Mouse (Mus musculus) heart, postnatal 14 days (tissue): Measurements from ENCODE around the gene Ccpg1. TPM values are rescaled to one million over a fixed set of nuclear protein-coding genes. Genes with fewer than 3 reads are reported as not detected.

Source experiments
- DNase-seq, 2 experiments: peaks; one replicate each; pipeline ENCODE4 v3.0.0; 2021 to 2022
- intact Hi-C: fragments of 180-260 bp; cut with DNase I; formaldehyde crosslinking; loops from one replicate; pipeline ENCODE4 v1.15.1; 2025
- total RNA-seq, 2 experiments: library from RNA; stranded (reverse); gene quantifications; 2 replicates each; pipeline ENCODE4 v1.2.3; 2021

Ccpg1 gene
- total RNA-seq, 2 experiments from 2014 or later, result 61.8 to 71.3 TPM

DNA sequence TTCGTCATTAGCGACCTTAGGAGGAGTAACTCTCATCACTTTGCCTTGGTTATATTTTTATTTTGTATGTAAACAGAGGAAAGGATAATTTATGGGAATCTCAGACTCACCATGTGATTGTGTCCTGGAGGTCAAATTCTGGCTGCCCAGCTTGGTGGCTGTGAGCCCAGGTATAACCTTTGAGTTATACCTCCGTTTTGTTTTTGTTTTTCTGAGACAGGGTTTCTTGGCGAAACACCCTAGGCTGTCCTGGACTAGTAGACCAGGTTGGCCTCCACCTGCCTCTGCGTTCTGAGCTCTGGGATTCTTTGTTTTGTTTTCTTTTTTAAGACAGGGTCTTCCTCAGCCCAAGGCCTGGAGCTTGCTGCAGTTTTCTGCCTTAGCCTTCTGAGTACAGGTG is 3.5 kb downstream of the Ccpg1 start:
- intact Hi-C loops, result no loop called here
- DNase-seq, result no peak

DNA sequence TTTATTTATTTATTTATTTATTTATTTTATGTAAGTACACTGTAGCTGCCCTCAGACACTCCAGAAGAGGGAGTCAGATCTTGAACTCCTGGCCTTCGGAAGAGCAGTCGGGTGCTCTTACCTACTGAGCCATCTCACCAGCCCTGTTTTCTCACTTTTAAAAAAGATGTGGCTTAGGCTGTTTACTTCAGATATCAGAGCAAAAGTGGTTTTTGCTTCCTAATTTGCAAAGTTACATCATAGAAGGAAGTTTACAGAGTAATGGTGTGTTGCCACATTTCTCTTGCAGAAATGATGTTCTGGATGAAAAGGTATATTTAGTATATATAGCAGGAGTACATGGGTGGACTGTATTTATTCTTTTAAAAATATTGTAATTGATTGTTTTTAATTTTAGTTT is 6.2 kb downstream of the Ccpg1 start:
- intact Hi-C loops, result no loop called here
- no peak for DNase-seq

DNA sequence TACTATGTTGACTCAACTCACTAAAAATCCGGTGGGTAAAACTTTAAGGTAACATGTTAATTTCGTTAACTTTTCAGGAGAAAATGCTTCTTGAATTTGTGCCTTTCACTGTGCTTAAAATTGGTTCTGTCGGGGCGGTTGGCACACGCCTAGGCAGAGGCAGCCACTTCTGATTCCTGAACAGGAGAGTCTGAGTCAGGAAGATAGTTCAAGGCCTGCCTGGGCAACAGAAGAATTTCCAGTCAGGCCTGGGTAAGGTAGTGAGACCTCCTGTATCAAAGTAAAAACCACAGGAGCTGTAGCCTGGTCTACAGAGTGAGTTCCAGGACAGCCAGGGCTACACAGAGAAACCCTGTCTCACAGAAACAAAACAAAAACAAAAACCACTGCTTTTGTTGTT is 7.3 kb downstream of the Ccpg1 start:
- intact Hi-C loops, result no loop called here
- DNase-seq, result no peak

DNA sequence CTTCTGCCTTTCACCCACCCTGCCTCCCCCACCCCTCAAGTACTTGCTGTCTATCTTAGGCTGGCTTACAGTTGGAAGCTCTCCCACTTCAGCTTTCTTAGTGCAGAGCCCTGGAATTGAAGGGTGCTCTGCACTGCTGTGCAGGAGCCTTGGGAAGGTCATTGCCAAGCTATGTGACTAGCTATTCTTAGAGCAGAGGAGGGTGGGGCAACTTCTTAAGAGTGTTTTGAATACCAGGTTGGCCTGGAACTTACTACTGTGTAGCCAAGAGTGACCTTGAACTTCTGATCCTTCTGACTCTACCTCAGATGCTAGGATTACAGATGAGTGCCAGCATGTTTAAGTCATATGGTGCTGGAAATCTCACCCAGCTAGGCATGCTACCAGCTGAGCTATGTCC is 10.9 kb downstream of the Ccpg1 start:
- no peak for DNase-seq
- intact Hi-C loops, result no loop called here

DNA sequence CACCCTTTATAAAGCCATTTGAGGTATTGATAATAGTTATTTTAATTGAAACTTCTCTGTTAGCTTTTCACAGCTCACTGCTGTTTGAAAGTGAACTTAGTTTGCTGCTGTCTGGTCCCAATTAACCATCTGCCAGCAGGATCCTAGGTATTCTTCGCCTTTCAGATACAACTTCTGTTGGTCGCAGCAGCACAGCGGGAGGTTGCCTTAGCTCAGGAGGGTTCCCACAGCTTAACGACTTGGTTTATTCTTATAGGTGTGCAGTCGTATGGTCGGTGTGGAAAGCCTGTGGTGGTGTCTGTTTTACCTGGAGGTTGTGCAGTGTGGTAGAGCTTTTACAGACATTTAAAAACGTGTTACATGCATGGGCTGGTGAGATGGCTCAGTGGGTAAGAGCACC is 11.6 kb downstream of the Ccpg1 start:
- DNase-seq, result no peak
- intact Hi-C loops, result no loop called here

DNA sequence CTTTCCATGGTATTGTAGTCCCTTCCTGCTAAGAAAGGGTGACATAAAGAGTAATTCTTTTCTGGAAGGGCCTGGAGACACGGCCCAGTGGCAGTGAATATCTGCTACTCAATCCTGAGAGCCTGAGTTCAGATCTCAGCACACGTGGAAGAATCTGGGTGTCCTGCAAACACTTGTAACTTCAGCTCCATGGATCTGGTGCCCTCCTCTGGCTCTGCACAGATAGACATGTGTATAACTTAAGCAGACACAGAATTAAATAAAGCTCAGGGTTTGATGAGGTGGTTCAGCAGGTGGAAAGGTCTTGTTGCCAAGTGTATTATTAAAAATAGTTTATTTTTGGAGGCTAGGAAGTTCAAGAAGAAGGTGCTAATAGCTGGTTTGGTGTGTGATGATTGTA is 15.3 kb downstream of the Ccpg1 start:
- intact Hi-C loops, result no loop called here
- DNase-seq, result no peak

DNA sequence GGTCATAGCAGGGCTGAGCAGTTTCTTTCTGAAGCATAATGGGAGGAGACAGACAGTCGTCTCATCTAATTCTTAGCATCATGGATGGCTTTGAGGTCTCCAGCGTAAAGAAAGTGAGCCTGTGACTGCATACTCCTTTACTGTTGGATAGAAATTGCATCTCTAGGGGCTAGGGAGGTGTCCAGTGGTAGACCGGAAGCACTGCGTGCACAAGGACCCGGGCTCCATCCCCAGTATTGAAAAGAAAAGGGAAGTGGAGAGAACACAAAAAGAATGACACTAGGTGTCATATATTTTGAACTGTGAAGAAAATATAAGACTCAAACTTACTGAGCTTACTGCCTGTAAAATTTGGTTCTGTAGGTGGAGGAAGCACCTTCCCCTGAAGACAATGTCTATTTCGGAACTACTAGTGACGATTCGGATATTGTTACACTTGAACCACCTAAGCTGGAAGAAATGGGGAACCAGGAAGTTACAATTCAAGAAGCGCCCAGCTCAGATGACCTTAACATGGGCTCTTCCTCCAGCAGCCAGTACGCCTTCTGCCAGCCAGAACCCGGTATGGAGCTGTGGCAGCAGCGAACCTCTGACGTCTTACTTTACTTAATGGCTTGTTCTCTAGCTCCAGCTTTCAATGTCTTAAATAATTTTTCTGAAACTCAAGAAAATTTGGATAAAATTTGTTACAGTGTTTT is 16.2 kb downstream of the Ccpg1 start:
- intact Hi-C loops, result no loop called here
- no peak for DNase-seq

DNA sequence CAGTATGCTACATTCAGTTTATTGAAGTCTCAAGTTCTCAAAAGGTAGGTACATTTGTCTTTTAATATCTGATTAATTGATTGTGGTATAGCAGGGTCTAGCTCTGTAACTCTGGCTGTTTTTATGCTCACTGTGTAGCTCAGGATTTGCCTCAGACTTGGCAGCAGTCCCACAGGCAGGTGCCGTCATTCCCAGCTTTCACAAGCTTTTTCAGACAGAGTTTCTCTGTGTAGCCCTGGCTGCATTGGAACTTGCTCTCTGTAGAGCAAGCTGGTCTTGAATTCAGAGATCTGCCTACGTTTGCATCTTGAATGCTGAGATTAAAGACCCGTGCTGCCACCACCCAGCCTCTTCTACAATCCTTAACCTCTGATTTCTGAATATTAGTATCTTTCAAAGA is 16.9 kb downstream of the Ccpg1 start:
- no peak for DNase-seq
- intact Hi-C loops, result no loop called here

DNA sequence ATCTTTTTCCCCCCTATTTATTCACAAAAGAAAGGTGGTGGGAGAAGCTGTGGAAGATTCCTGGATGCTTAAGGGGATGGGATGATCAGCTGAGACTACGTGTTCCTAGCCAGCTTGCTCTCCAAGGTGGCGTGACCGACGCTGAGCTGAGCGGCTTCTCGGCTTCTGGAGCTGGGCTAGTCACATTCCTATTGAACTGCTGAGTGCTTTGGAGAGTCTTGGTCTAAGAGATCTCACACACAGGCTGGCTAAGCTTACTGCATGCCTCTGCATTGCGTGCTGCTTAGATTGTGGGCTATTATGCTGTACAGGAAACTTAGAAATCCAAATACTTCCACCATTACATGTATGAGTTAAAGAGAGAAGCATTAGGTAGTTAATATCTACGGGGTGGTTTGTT is 18.8 kb downstream of the Ccpg1 start:
- DNase-seq, result no peak
- intact Hi-C loops, result no loop called here

DNA sequence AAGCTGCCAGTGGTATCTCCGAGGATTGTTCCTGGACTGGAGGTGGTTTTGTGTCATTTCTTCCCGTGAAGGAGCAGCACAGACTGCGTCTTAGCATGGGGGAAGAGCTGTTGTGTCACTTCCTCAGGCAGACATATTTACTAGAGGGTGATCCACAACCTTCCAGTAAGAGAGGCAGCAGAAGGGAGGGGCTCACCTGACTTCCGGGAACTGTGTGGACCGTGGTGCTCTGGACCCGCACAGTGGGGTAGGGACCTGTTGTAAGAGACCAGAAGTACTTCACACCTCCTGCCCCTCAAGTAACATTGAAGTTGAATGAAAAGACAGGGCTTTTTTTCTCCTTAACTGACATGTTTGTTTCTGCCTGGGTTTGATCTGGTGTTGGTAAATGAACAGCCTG is 19.9 kb downstream of the Ccpg1 start:
- DNase-seq, result no peak
- intact Hi-C loops, result no loop called here

DNA sequence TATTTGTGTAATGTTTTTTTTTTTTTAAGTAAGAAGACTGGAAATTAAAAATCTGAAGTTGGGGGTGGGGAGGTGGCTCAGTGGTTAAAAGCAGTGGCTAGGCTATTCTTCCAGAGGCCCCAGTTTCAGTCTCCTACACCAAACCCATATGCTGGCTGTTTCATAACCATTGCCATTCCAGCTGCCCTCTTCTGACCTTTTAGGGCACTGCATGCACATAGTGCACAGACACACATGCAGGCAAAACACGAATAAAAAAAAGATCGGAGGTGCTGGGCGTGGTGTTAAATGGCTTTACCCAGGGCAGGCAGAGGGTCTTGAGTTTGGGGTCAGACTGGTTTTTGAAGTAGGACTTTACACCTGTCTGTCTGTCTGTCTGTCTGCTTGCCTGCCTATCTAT is 20.9 kb downstream of the Ccpg1 start:
- no peak for DNase-seq
- intact Hi-C loops, result no loop called here

DNA sequence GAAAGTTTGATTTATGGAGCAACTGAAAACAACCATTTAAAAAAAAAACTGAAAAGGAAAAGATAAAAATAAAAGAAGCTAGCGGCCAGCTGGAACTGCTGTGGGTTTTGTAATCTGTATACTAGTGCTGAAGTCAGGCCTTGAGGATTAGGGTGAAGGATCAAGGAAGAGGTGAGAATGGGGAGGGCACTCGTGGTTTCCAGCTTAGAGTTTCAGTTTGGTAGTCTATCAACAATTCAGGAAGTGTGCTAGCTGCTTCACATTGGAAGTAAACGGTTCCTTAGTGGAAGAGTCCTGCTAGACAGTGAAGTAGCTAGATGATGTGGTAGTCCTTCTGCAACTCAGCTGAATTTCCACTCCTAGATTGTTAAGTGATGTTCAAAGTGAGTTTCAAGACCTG is 23.2 kb downstream of the Ccpg1 start:
- intact Hi-C loops, result no loop called here
- no peak for DNase-seq

DNA sequence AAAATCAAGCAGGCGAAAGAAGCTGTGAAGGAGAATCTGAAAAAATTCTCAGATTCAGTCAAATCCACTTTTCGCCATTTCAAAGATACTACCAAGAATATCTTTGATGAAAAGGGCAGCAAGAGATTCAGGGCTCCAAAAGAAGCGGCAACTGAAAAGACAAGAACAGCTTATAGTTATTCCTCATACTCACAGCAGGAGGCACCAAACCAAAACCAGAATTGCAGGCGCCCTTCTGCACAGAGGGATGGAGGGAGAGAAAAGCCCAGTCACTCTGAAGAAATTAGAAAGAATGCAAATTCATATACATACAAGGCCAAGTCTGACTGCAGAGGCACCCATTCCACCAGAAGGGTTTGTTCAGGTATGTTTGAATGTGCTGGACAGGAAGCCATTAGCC is 27.4 kb downstream of the Ccpg1 start:
- DNase-seq, result no peak
- intact Hi-C loops, result no loop called here

DNA sequence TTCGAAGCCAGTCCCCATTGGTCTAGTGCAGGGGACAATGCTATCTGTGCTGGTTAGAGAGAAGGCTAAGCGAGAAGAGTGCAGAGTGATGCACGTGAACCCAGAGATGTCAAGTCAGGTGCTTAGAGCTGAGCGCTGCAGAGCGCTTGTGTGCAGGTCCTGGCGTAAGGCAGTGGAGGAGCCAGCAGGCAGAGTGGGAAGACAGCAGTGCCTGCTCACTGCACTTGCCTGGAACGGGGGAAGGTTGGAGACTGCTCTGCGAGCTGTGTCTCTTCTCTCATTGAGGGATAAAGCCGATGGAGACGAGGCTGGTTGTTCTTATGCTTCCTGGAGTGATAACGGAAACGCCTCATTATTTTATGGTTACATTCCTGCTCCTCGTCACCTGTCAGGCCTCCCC is 29.5 kb downstream of the Ccpg1 start:
- intact Hi-C loops, result no loop called here
- no peak for DNase-seq

DNA sequence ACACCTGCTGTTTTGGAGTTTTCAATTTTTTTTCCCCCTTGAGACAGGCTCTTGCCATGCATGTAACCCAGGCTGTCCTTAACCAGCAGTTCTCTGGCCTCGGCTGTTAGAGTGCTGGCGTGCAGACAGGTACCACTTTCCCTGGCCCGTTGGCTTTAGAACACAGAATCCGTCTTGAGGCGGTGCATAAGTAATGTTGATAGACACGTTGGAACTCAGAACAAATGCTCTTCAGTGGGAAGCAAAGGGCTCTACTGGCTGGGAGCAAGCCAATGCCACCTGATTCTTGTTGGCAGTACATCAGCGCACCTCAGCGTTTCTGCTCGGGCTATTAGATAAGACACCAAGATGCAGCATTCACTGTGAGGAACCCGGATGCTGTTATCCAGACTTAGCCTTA is 34.6 kb downstream of the Ccpg1 start:
- intact Hi-C loops, result no loop called here
- DNase-seq, result no peak

DNA sequence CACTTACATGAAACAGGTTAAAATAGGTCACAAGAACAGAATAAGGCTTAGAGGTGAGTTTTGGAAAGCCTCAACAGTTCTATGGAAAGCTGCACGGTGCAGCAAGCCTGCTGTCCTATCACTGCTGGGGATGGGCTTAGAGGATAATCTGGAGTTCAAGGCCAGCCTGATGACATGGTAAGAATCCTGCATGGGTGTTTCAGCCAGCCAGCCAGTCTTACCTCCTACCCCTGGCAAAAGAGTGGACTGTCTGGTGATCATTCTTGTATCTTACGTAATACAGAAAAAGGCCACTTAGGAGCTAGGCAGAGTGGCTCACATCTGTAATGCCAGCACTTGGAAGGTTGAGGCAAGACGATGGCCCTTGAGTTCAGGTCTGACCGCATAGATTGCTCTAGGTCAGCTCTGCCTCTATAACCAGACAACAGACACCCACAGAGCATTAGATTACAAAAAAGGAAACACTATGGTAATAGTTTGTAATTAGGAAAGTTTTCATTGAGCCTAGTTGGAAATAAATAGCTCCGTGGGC is 35.4 kb downstream of the Ccpg1 start:
- no peak for DNase-seq
- intact Hi-C loops, result no loop called here

DNA sequence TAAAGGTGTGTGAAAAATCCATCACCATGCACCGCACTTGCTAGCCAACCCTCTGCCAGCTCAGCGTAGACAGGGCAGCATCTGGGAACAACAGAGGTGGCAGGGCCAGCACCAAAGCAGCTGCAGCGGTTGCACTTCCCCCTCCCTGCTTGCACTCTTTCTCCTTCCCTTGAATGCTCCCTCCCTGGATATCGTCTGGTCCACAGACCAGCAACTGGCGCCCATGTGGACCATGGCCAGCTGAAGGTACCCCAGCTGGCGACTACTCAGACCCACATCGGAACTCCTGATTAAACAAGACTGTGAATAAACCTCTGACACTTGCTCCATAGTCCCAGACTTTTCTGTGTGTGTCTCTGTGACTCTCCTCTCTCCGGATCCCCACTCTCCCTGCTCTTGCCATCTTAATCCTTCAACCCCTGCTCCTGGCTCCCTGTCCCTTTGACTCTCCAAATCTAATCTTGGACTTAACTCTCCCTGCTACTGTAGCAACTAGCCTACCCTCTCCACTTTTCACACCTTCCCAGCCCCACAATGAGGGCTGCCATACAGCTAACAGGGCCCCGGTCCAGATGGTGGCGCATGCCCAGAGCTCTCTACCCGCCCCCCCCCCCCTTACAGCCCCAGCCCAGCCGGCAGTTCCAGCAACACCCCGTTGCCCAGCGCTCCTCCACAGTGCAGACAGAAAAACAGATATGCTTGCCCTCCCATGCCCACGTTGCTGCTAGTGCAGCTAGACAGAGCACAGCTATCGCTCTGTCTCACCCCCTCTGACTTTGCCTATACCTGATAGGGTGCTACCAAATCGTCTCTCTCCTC is 40.8 kb downstream of the Ccpg1 start:
- peak; percentile 9 to 26 for DNase-seq
- intact Hi-C loops, result no loop called here

DNA sequence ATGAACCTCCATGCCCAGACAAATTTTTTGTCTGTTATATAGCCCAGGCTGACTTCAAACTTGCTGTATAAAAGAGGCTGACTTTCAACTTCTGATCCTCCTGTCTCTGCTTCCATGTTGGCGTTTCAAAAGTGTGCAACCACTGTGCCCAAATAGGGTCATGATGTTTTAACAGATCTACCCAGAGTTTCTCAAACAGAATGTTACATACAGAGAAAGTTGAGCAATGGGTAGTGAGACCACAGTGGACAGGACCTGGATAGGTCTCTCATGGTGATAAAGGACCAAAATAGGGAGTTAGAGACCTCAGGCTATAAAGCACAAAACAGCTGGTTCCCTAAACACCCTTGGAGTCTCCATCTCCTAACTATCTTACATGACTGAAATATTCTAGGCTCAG is 45.2 kb downstream of the Ccpg1 start:
- intact Hi-C loops, result no loop called here
- DNase-seq, result no peak

DNA sequence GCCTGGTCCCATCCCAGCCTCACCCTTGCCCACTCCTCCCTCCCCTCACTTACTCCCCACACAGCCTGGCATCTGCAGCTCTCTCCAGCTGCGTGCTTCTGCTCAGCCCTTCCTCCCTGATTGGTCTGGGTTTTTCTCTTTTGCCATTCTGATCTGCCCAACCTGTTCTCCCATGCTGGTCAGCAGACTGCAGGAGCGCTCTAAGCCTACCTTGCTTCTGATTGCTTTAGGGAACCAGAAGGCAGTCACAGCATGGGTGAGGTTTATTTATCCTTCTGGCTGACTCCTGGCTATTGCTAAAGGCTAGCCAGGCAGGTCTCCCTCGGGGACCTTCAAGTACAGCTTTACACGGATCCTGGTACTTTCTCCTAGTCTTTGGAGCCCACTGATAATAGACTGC is 46.2 kb downstream of the Ccpg1 start:
- DNase-seq, result no peak
- intact Hi-C loops, result no loop called here

DNA sequence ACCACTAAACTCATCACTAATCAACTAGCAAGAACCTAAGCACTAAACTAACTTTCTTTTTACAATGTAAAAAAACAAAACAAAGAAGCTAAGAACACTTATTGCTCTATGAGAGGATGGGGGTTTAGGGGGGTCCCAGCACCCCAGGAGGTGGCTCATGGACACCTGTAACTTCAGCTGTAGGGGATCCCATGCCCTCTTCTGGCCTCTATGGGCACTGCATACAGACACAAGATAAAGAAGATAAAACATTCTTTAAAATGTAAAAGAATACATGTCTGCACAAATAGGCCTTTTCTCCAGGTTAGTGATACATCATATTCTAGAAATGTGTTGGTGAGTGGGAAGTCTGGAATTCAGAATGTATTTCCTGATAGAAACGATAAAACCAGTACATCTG is 48.2 kb downstream of the Ccpg1 start:
- no peak for DNase-seq
- intact Hi-C loops, result no loop called here

DNA sequence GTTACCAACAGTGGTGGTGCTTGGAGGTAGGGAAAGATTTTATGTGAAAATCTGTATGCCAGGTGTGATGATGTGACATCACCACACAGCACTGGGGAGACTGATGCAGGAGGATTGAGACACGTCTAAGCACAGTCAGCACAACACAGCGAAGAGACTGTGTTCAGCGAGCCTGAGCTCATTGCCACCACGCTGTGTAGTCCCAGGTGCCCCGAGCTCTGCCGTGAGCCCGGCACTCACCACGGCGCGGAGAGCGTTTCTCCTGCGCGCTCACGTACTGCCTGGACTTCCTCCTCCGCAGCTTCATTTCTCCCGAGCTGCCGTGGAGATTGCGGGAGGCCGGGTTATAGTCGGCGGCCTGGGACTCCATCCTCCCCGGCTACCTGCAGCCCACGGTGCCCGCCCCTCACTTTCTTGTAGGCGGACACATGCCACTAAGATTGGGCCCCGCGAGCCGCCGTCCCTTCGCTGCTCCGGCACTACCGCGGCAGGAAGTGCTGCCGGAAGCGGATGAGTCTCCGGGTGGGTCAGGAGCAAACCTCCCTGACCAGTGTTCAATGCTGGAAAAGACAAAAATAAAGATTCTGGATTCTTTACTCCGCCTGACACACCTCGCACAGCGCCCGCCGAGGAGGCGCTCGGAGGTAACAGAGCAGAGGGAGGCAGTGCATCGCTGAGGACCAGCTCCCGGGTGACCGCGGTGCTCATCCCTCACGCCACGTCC is 54.2 kb downstream of the Ccpg1 start:
- intact Hi-C loops, result no loop called here
- peak; percentile 92 to 93 for DNase-seq

DNA sequence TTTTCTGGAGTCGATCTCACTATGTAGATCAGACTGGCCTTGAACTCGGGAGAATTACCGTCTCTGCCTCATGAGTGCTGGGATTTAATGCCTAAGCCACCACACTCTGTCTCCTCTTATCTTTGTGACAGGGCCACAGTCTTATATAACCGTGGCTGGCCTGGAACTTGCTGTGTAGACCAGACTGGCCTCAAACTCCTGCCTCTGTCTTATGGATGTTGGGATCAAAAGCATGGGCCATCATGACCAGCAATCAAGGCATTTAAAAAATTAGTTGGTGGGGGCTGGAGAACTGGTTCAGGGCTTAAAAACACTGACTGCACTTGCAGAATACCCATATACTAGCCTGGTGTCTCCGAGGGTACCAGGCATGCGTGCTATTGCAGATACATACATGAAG is 54.9 kb downstream of the Ccpg1 start, which contains the start of gene Pigb:
Gene Pigb (minus strand): TSS at position 299 of the 400 bp plus-strand sequence.
- no peak for DNase-seq
- intact Hi-C loops, result no loop called here
